Mouse (Mus musculus) intestine, postnatal 0 days (tissue): ENCODE measurements around the gene Syce2. TPM values are rescaled to one million over a fixed set of nuclear protein-coding genes. Genes with fewer than 3 reads are reported as not detected.

Experiments
- ATAC-seq: fragments of 200-750 bp; cut with Nextera tagmentation; 2 replicates; pipeline ENCODE4 v1.8.0; 2017; ENCODE audit warnings: mild to moderate bottlenecking, moderate TSS enrichment, moderate library complexity
- H3K27ac ChIP-seq: fragments of 300-500 bp; sonication (generic); 2 replicates; pipeline ENCODE4 v1.5.1; 2014; ENCODE audit warnings: mild to moderate bottlenecking, low read depth, low read length, moderate library complexity
- H3K27me3 ChIP-seq: fragments of 300-500 bp; sonication (generic); replicated peaks from 2 replicates; pipeline ENCODE4 v1.6.1; 2014; ENCODE audit warnings: low read length, mixed read lengths; ENCODE audit not compliant: control insufficient read depth, insufficient read depth
- H3K36me3 ChIP-seq: fragments of 300-500 bp; sonication (generic); 2 replicates; pipeline ENCODE4 v1.6.1; 2014; ENCODE audit warnings: mild to moderate bottlenecking, moderate library complexity; ENCODE audit not compliant: control insufficient read depth, insufficient read depth
- H3K4me1 ChIP-seq: fragments of 300-500 bp; sonication (generic); replicated peaks from 2 replicates; pipeline ENCODE4 v1.6.1; 2014; ENCODE audit warnings: antibody characterized with exemption, low read length, mixed read lengths; ENCODE audit not compliant: control insufficient read depth, insufficient read depth
- H3K4me2 ChIP-seq: fragments of 300-500 bp; sonication (generic); replicated peaks from 2 replicates; pipeline ENCODE4 v1.6.1; 2014; ENCODE audit warnings: low read depth, mild to moderate bottlenecking, moderate library complexity
- H3K4me3 ChIP-seq: fragments of 300-500 bp; sonication (generic); 2 replicates; pipeline ENCODE4 v1.5.1; 2014; ENCODE audit warnings: low read depth, low read length
- H3K9ac ChIP-seq: fragments of 300-500 bp; sonication (generic); 2 replicates; pipeline ENCODE4 v1.6.1; 2014; ENCODE audit warnings: mild to moderate bottlenecking, low read depth, low read length
- H3K9me3 ChIP-seq: fragments of 300-500 bp; sonication (generic); 2 replicates; pipeline ENCODE4 v1.6.1; 2016; ENCODE audit warnings: mixed run types; ENCODE audit not compliant: control insufficient read depth
- CTCF ChIP-seq: sonication (generic); IDR thresholded peaks from 2 replicates; pipeline ENCODE4 v1.5.1; 2016; ENCODE audit warnings: low read depth, mild to moderate bottlenecking, control low read depth, antibody characterized with exemption, moderate library complexity
- WGBS: fragments of 180-500 bp; shearing (Covaris S2); extraction: QIAGEN DNeasy Blood & Tissue Kit; methylation state at CpG from one replicate; pipeline ENCODE4 v1.1.7; 2014; 5-methylcytosine and 5-hydroxymethylcytosine counted together
- polyA plus RNA-seq: library from polyadenylated mRNA; unstranded; fragments of >200 nt; fragmentation: Nextera tagmentation; extraction: Ambion mirVana; gene quantifications from 2 replicates; pipeline ENCODE4 v1.2.1, GENCODE M21; 2015

Gene Syce2
- polyA plus RNA-seq, 1 experiment from 2014 or later, result 32.7 TPM

DNA sequence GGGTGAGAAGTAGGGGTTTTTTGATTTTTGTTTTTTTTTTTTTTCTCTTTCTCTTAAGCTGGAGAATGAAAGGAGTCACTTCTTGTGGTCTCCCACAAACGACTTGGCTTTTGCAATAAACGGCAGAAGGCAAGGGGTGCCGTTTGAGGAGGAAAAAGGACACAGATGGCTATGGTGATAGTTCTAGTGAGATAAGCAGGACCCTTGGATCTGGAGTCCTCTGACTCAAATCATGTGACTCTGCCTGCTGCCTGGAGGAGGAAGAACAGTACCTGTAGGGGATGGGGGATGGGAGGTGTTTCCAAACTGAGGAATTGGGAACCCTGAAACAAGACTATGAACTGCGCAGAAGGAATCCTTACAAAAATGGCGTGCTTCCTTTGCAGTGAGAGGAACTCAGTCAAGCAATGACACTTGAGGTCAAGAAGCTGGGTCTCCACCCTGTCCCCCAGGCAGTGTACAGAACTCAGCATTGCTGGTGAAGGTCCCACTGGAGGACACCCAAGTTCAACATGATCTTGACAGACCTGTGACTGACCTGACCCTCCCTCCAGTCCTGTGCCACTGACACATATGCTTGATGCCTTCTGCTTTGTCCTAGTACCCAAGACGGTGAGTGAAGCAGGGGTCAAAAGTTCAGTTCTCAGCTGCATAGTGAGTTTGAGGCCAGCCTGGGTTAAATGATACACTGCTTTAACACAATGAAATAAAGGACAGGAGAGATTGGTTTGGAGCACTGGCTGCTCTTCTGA is 24.1 kb upstream of the Syce2 start:
- WGBS, result 30% methylated on average over 6 of the region's 6 CpGs
- Histone ChIP-seq H3K27me3 (no peaks in the 10 kb centered on the region), H3K27ac (peak overlapping the region; percentile 84), H3K4me3 (peak overlapping the region; percentile 94), H3K9me3 (no peaks in the 10 kb centered on the region), H3K4me1 (peaks cover 7% of the 10 kb centered on the region; the same call in 1 of the 2 replicates), H3K9ac (peak overlapping the region; percentile 53), H3K36me3 (peaks cover 25% of the 10 kb centered on the region), H3K4me2 (peak overlapping the region; percentile 77)
- TF ChIP-seq CTCF, result no peak
- no peak for ATAC-seq

DNA sequence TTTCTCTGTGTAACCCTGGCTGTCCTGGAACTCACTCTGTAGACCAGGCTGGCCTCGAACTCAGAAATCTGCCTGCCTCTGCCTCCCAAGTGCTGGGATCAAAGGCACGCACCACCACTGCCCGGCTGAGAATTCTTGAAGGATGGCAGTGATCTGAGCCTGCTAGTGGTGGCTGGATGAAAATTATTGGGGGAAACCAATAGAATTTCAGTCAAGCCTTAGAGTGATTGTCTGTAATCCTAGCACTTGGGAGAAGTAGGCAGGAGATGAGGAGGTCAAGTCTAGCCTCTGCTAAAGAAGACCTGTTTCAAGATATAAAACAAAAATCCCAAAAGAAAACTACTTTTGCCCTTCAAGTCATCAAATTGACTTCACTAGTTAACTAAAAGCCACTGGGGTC is 15.5 kb upstream of the Syce2 start:
- Histone ChIP-seq H3K4me2 (no peak overlapping the region), H3K36me3 (peaks cover 21% of the 10 kb centered on the region), H3K27ac (no peak overlapping the region), H3K4me1 (0 out of 2 replicates have a peak, but pooled peaks cover 3% of the 10 kb centered on the region), H3K9me3 (no peaks in the 10 kb centered on the region), H3K9ac (no peak overlapping the region), H3K27me3 (no peaks in the 10 kb centered on the region), H3K4me3 (no peak overlapping the region)
- no peak for TF ChIP-seq CTCF
- WGBS, result 96% methylated on average over 3 of the region's 3 CpGs
- ATAC-seq, result no peak

GRCm38 (mm10) chr8:84856864-84857441 is 15.0 kb upstream of the Syce2 start, which contains the start of gene Farsa:
Farsa (plus strand) TSS chr8:84856989.
- 0 out of 2 replicates have a peak, but pooled peaks cover 3% of the 10 kb centered on the region for H3K4me1 ChIP-seq
- peak within 1 kb of the TSS; percentile 93 for H3K4me3 ChIP-seq
- no peaks in the 10 kb centered on the region for H3K27me3 ChIP-seq
- peak; percentile 88 for ATAC-seq
- WGBS, result under 1% methylated on average over 39 of the region's 39 CpGs
- no peak for TF ChIP-seq CTCF
- H3K27ac ChIP-seq, result peak within 1 kb of the TSS; percentile 70
- H3K9ac ChIP-seq, result peak within 1 kb of the TSS; percentile 86
- H3K36me3 ChIP-seq, result peaks cover 26% of the 10 kb centered on the region
- H3K4me2 ChIP-seq, result peak within 1 kb of the TSS; percentile 77
- H3K9me3 ChIP-seq, result no peaks in the 10 kb centered on the region

DNA sequence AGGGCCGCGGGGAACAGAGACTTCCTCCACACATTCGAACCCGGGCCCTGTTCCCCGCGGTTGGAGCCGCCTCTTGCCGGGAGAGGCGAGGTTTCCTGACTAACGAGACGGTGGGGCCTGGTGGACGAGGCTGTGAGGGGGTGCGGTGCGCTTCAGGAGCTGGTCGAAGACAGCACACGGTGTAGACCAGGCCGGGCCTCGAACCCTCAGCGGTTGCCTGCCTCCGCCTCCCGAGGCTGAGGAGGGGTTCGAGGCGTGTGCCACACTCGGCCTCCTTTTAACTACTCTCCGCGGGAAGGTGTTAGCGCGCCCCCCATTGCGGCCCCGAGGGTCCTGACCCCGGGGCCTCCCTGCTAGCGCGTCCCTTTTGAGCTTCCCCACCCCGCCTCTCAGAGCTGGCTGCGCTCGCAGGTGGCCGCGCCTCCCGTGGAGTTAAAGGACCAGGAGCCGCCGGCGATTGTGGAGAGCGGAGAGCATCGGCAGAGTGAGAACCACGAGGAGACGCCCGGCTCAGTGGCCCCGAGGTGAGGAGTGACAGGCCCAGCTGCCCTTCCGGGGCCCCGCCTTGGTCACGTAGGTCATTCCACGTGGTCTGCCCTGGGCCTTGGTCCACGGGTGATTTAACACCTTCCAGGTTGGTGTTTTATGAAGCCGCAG is 526 bp downstream of the Syce2 start:
- Histone ChIP-seq H3K9me3 (no peaks in the 10 kb centered on the region), H3K4me1 (peaks cover 7% of the 10 kb centered on the region; the same call in 1 of the 2 replicates), H3K9ac (peak overlapping the region; percentile 42), H3K4me2 (peak overlapping the region; percentile 82), H3K27me3 (no peaks in the 10 kb centered on the region), H3K27ac (no peak overlapping the region), H3K36me3 (peaks cover 22% of the 10 kb centered on the region; the same call in 1 of the 2 replicates), H3K4me3 (peak overlapping the region; percentile 43)
- peak; percentile 59 for ATAC-seq
- TF ChIP-seq CTCF, result no peak
- 2% methylated on average over 51 of the region's 54 CpGs for WGBS

DNA sequence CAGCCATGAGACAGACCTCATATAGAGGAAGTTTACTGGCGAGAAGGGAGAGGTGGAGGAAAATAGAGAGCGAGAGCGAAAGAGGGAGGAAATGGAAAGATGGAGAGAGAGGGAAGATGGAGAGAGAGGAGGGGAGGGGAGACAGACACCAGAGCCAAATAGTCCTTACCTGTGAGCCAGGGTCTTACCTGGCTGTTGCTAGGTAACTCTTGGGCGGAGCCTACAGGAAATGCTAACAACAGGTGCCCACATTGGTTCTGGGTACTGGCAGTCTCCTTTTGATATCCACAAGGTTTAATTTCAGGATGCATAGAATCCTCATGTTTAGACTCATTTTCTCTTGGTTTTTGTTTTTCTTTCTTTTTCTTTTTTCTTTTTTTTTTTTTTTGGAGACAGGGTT is 1.1 kb downstream of the Syce2 start:
- WGBS, result 73% methylated on average over 4 of the region's 4 CpGs
- Histone ChIP-seq H3K4me3 (no peak overlapping the region), H3K27me3 (no peaks in the 10 kb centered on the region), H3K4me2 (peak overlapping the region; percentile 82), H3K36me3 (peaks cover 16% of the 10 kb centered on the region; the same call in 1 of the 2 replicates), H3K27ac (no peak overlapping the region), H3K9ac (no peak overlapping the region), H3K9me3 (no peaks in the 10 kb centered on the region), H3K4me1 (peaks cover 7% of the 10 kb centered on the region; the same call in 1 of the 2 replicates)
- ATAC-seq, result no peak
- TF ChIP-seq CTCF, result no peak

DNA sequence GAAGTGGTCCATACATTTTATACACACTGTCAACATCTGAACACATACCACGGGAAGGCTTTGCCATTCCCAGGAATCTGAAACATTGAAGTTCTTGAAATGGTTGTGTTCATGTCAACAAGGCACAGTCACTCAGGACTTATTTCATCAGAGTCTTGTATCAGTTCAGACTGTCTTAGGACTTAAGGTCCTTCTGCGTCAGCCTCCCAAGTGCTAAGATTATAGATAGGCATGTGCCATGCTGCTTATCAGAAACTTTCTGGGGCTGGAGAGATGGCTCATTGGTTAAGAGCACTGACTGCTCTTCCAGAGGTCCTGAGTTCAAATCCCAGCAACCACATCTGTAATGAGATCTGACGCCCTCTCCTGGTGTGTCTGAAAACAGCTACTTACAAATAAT is 2.4 kb downstream of the Syce2 start:
- Histone ChIP-seq H3K27me3 (no peaks in the 10 kb centered on the region), H3K9me3 (no peaks in the 10 kb centered on the region), H3K9ac (no peak overlapping the region), H3K27ac (no peak overlapping the region), H3K4me3 (no peak overlapping the region), H3K36me3 (peaks cover 3% of the 10 kb centered on the region; the same call in 1 of the 2 replicates), H3K4me2 (no peak overlapping the region), H3K4me1 (peaks cover 7% of the 10 kb centered on the region; the same call in 1 of the 2 replicates)
- no peak for TF ChIP-seq CTCF
- no peak for ATAC-seq
- WGBS, result 83% methylated on average over 3 of the region's 3 CpGs
